Mouse (Mus musculus) myocyte (in vitro differentiated cells): Measurements from ENCODE around the gene Fndc11.

Experiments used
- CEBPB ChIP-seq: IDR thresholded peaks from 2 replicates; pipeline ENCODE4 v1.6.1; 2011; ENCODE audit warnings: mild to moderate bottlenecking, moderate library complexity; ENCODE audit not compliant: poor library complexity, insufficient read depth, severe bottlenecking
- POLR2A ChIP-seq: IDR thresholded peaks from one replicate; pipeline ENCODE4 v1.6.1; 2011; ENCODE audit warnings: low read depth, mild to moderate bottlenecking, control low read depth, moderate library complexity; ENCODE audit not compliant: insufficient read length

DNA sequence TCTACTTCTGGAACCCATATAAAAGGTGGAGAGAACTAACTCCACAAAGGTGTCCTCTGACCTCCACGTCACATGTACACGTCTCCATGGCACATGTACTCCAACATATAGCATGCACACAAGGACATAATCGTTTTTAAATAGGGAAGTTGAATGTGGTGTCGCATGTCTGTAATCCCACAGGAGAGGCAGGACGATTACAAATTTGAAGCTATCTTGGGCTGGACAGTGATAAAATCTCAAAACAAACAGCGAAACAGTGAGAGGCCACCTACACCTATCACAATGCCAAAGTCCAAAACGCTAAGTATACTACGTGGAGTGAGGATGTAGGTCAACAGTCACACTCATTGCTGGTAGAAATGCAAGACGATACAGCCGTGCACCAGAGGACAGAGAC is 29.4 kb downstream of the Fndc11 start:
- no peak for TF ChIP-seq CEBPB
- no peak for TF ChIP-seq POLR2A
